Comparison of ENCODE assay signal across 18 mouse cellular contexts in the genomic region with DNA sequence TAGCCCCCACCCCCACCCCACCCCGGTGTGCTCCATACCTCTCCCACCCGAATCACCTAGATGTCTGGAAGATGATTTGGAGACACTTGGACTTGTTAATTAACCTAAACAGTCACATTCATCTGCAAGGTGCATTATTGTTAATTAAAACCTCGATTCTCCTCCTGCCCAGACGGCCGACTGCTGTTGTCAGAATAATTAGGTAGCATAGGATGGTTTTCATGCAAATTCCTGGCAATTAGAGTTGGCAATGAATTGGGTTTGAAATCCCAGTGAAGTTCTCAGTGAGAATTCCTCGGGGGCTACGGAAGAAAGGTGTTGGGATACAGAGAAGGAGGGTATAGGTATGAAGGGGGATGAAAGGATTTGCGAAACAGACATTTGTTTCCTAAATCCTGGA. TPM values are rescaled to one million over a fixed set of nuclear protein-coding genes. Genes with fewer than 3 reads are reported as not detected.
"Had no signal": no experiment of that assay in that cellular context is flagged by ENCODE, and none has a peak within 500 bp of the region (broad histone marks: within the 10 kb centered on the region; RNA-seq: fewer than 3 reads in every experiment).

No protein-coding gene starts in this region.

- H3K27me3 ChIP-seq: limb, embryonic 12.5 days; lung, embryonic 15.5 days; midbrain, embryonic 12.5 days had no signal

- H3K9ac ChIP-seq: limb, embryonic 12.5 days; lung, embryonic 15.5 days; midbrain, embryonic 12.5 days had no signal

- H3K4me2 ChIP-seq: limb, embryonic 12.5 days; lung, embryonic 15.5 days; midbrain, embryonic 12.5 days had no signal

- H3K4me1 ChIP-seq: limb, embryonic 12.5 days; lung, embryonic 15.5 days had no signal

- DNase-seq: kidney, adult 11 months; kidney, adult 9 months; kidney, postnatal 4 days; right cerebral cortex, postnatal 14 days; thymus, postnatal 36 days had no signal

- H3K9me3 ChIP-seq: limb, embryonic 12.5 days; lung, embryonic 15.5 days; midbrain, embryonic 12.5 days had no signal

- H3K4me3 ChIP-seq: layer of hippocampus, adult 2 months; limb, embryonic 12.5 days; lung, embryonic 15.5 days; midbrain, embryonic 12.5 days had no signal

- H3K36me3 ChIP-seq: limb, embryonic 12.5 days; lung, embryonic 15.5 days; midbrain, embryonic 12.5 days had no signal

- H3K27ac ChIP-seq: kidney, postnatal 0 days; layer of hippocampus, adult 2 months; limb, embryonic 12.5 days; lung, embryonic 15.5 days; midbrain, embryonic 12.5 days had no signal

RNA-seq across cellular contexts. Expression of a gene that starts 39.0 kb away (rescaled TPM):
- total RNA-seq: megakaryocyte-erythroid progenitor cell, adult 5-6 weeks had no signal

RNA-seq across cellular contexts. Expression of a gene that starts 50.9 kb away (rescaled TPM):
- total RNA-seq: layer of hippocampus, adult 2 months; layer of hippocampus, postnatal 10 days; left cerebral cortex, postnatal 36 days; liver, adult 2 months; megakaryocyte-erythroid progenitor cell, adult 5-6 weeks; midbrain, postnatal 0 days had no signal
- polyA plus RNA-seq: kidney, postnatal 0 days; limb, embryonic 12.5 days; liver, adult 2 months; lung, embryonic 15.5 days; midbrain, embryonic 12.5 days; midbrain, postnatal 0 days; neural tube, embryonic 14.5 days; stomach, embryonic 16.5 days; thymus, postnatal 0 days had no signal
